Mouse (Mus musculus): Measurements from ENCODE around the gene Lyst. TPM values are rescaled to one million over a fixed set of nuclear protein-coding genes. Genes with fewer than 3 reads are reported as not detected.

The Lyst gene
- polyA plus RNA-seq (2012; rRNA removed) = 3.3 and 3.5 TPM in 2 replicates

DNA sequence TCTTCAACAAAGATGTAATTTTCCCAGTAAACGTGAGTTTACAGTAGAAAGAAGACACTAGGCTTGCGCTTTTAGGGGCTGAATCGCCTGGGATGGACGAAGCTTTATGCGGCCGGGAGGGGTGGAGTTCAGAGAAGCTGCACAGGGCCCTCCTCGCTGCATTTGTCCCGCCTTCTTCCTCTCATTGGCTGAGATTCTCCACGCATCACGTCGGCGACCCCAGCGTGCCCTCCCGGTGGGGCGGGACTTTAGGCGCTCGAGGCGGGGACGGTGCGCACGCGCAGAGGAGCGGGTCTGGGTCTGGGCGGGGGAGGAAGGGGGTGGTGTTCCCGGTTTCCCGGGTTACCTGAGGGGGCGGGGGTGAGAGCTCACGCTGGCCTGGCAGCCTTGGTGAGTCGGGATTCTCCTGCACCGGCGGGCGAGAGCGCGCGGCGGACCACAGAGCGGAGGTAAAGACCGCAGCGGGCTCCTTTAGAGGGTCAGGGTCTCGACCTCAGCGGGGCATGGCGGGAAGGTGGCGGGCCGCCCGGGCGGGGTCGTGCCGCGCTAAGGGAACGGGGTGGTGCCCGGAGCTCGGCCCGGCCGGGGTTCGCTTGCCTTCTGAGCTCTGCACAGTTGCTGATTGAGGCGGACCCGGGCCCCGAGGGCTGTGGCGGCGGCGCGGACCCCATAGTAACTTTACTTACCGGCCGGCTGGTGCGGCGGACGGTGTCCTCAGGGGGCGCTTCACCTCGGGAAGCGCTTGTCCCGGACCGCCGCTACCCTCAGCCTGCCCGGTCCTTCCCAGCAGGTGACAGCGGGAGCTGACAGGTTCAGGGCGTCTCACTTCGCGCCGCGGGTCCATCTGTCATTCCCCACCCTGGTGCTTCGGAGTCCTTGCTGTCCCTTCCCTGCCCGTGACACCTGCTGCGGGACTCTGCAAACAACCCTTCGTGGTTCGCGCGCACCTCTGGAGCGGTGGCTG is at the start of gene Lyst:
Gene Lyst (plus strand): TSS at position 350 of the 964 bp plus-strand sequence.

GRCm38 (mm10) chr13:13783894-13784419 is 193.8 kb downstream of the Lyst start, which contains the start of gene Gng4:
Gng4 (plus strand) TSS chr13:13784059.

Other genes with a start within 250 kb of the Lyst start
- gene Gpr137b, start 196.4 kb upstream of the Lyst start, polyA plus RNA-seq (2012; rRNA removed) = 20.3 and 25.8 TPM in 2 replicates
- gene Nid1, start 152.8 kb upstream of the Lyst start, polyA plus RNA-seq (2012; rRNA removed) = 28.2 and 63.7 TPM in 2 replicates
- 1.2 and 1.5 TPM in 2 replicates for gene Gng4, start 193.7 kb downstream of the Lyst start, polyA plus RNA-seq (2012; rRNA removed)

Measured in central nervous system, embryonic 11.5 days (tissue).